Mouse (Mus musculus): ENCODE data around the gene Rpa1.

GRCm38 (mm10) chr11:75348199-75348889 lies at the start of gene Rpa1, which contains the start of gene Smyd4:
- no peak; the same call in 1 of the 2 replicates for TF ChIP-seq CTCF (IDR thresholded peaks at IDR 0.05)
- no peak for TF ChIP-seq EP300 (IDR thresholded peaks at IDR 0.05)
